Mouse (Mus musculus): Measurements from ENCODE around the gene Rbfox2. TPM values are rescaled to one million over a fixed set of nuclear protein-coding genes. Genes with fewer than 3 reads are reported as not detected.

Rbfox2 gene
- polyA plus RNA-seq, 1 experiment from 2014 or later = 23.2 TPM

DNA sequence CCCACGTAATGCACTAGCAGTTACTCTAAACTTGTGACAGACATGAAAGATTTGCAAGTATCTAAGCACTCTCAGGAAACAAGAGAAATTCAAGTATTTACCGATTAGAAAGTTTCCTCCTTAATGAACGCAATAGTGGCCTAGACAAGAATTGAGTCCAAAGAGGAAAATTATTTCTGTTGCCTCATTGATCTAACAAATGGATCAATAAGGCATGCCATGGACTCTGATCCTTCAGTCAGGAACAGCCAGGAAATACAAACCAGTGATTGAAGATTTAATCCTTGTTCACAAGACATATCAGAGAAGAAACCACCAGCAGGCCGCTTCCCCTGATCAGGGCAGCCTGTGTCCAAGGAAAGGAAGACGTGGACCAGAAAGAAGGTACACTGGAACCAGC is 164.0 kb downstream of the Rbfox2 start:
- no peaks in the 10 kb centered on the region; the same call in 1 of the 2 replicates for H3K4me1 ChIP-seq (replicated peaks; ENCODE audit: control insufficient read depth, insufficient read depth)
- H3K4me2 ChIP-seq (replicated peaks; ENCODE audit: low read depth) = no peak overlapping the region
- no peak overlapping the region for H3K27ac ChIP-seq (replicated peaks)
- no peaks in the 10 kb centered on the region for H3K27me3 ChIP-seq (ENCODE audit: control insufficient read depth, insufficient read depth, low read length)
- H3K9ac ChIP-seq (ENCODE audit: low read length) = no peak overlapping the region
- WGBS = 83% methylated on average over 5 of the region's 5 CpGs
- H3K36me3 ChIP-seq (ENCODE audit: control insufficient read depth, insufficient read depth, low read length) = 0 out of 2 replicates have a peak, but pooled peaks cover 2% of the 10 kb centered on the region
- no peak for DNase-seq (ENCODE audit: low spot score)
- no peak for TF ChIP-seq EP300 (optimal IDR thresholded peaks at IDR 0.05)
- no peak for TF ChIP-seq CTCF (IDR thresholded peaks at IDR 0.05; ENCODE audit: low read depth)
- no peaks in the 10 kb centered on the region for H3K9me3 ChIP-seq (ENCODE audit: control insufficient read depth, low read length)
- ATAC-seq (ENCODE audit: low FRiP score, low TSS enrichment) = no peak
- no peak overlapping the region for H3K4me3 ChIP-seq (ENCODE audit: low read depth, low read length)

DNA sequence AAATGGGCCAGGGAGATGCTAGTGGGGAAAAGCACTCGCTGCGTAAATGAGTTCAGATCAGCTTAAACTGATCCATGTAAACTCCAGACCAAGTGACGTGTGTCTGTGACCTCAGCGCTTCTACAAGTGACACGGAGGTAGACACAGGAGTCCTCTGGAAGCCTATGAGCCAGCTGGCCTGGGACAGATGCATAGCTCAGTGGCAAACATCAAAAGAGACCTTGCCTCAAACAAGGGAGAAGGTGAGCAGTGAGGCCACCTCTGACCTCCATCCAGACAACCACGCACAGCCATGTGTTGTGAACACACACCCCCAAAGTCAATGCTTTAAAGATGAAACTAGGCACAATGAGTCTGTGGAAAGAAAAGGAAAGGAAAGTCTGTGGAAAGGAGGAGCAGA is 164.5 kb downstream of the Rbfox2 start:
- no peak overlapping the region for H3K9ac ChIP-seq (ENCODE audit: low read length)
- H3K4me1 ChIP-seq (replicated peaks; ENCODE audit: control insufficient read depth, insufficient read depth) = no peaks in the 10 kb centered on the region; the same call in 1 of the 2 replicates
- H3K27me3 ChIP-seq (ENCODE audit: control insufficient read depth, insufficient read depth, low read length) = no peaks in the 10 kb centered on the region
- no peak overlapping the region for H3K4me3 ChIP-seq (ENCODE audit: low read depth, low read length)
- WGBS = 46% methylated on average over 6 of the region's 6 CpGs
- 0 out of 2 replicates have a peak, but pooled peaks cover 2% of the 10 kb centered on the region for H3K36me3 ChIP-seq (ENCODE audit: control insufficient read depth, insufficient read depth, low read length)
- no peak for ATAC-seq (ENCODE audit: low FRiP score, low TSS enrichment)
- TF ChIP-seq CTCF (IDR thresholded peaks at IDR 0.05; ENCODE audit: low read depth) = no peak
- TF ChIP-seq EP300 (optimal IDR thresholded peaks at IDR 0.05) = no peak
- no peaks in the 10 kb centered on the region for H3K9me3 ChIP-seq (ENCODE audit: control insufficient read depth, low read length)
- no peak overlapping the region for H3K27ac ChIP-seq (replicated peaks)
- H3K4me2 ChIP-seq (replicated peaks; ENCODE audit: low read depth) = no peak overlapping the region
- no peak for DNase-seq (ENCODE audit: low spot score)

DNA sequence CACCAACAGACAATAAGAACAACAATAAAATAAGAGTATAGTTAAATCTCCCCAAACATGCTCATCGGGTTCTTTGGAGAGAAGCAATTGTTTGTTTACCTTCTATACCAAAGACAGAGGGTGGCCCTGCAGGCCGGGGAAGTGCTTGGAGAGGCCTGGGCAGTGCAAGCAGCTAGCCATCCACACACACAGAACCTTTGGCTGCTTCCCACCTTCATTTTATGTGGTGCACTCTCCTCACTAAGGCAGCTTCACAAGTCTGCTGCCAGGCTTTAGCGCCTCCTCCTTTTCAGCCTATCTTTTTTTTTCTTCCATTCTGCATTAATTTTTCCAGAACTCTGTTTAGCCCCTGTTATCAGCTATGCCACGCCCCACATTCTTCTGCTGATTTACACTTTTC is 165.1 kb downstream of the Rbfox2 start:
- Histone ChIP-seq H3K4me3 (ENCODE audit: low read depth, low read length) (no peak overlapping the region), H3K9ac (ENCODE audit: low read length) (no peak overlapping the region), H3K27ac (replicated peaks) (no peak overlapping the region), H3K27me3 (ENCODE audit: control insufficient read depth, insufficient read depth, low read length) (no peaks in the 10 kb centered on the region), H3K4me2 (replicated peaks; ENCODE audit: low read depth) (no peak overlapping the region), H3K36me3 (ENCODE audit: control insufficient read depth, insufficient read depth, low read length) (0 out of 2 replicates have a peak, but pooled peaks cover 2% of the 10 kb centered on the region), H3K4me1 (replicated peaks; ENCODE audit: control insufficient read depth, insufficient read depth) (no peaks in the 10 kb centered on the region; the same call in 1 of the 2 replicates), H3K9me3 (ENCODE audit: control insufficient read depth, low read length) (no peaks in the 10 kb centered on the region)
- ATAC-seq (ENCODE audit: low FRiP score, low TSS enrichment) (no peak), DNase-seq (ENCODE audit: low spot score) (no peak)
- TF ChIP-seq CTCF (IDR thresholded peaks at IDR 0.05; ENCODE audit: low read depth) (no peak), EP300 (optimal IDR thresholded peaks at IDR 0.05) (no peak)
- WGBS = 43% methylated on average over 4 of the region's 4 CpGs

DNA sequence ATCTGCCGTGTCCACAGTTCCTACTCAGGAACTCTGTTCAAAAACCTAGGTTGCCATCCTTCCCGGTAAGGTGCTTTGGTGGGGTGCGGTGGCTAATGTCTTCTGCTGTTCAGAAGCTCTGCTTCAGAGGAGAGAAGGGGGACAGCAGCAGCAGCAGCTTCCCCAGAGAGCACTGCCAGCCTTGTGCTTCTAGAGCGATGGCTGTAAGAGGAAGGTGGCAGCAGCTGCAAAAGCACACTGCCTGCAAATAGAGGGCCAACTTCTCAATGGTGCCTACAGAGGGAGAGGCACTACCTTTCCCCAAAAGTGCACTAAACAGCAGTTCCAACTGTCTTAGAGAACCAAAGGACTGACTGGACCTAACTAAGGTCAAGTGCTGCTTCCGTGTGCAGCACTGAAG is 168.5 kb downstream of the Rbfox2 start:
- 54% methylated on average over 5 of the region's 5 CpGs for WGBS
- no peak overlapping the region for H3K4me3 ChIP-seq (ENCODE audit: low read depth, low read length)
- ATAC-seq (ENCODE audit: low FRiP score, low TSS enrichment) (no peak), DNase-seq (ENCODE audit: low spot score) (no peak)
- H3K4me1 ChIP-seq (replicated peaks; ENCODE audit: control insufficient read depth, insufficient read depth) = no peaks in the 10 kb centered on the region; the same call in 1 of the 2 replicates
- H3K9ac ChIP-seq (ENCODE audit: low read length) = no peak overlapping the region
- H3K36me3 ChIP-seq (ENCODE audit: control insufficient read depth, insufficient read depth, low read length) = peaks cover 2% of the 10 kb centered on the region; the same call in 1 of the 2 replicates
- no peaks in the 10 kb centered on the region for H3K27me3 ChIP-seq (ENCODE audit: control insufficient read depth, insufficient read depth, low read length)
- TF ChIP-seq CTCF (IDR thresholded peaks at IDR 0.05; ENCODE audit: low read depth) (no peak), EP300 (optimal IDR thresholded peaks at IDR 0.05) (no peak)
- H3K9me3 ChIP-seq (ENCODE audit: control insufficient read depth, low read length) = no peaks in the 10 kb centered on the region
- H3K27ac ChIP-seq (replicated peaks) = no peak overlapping the region
- no peak overlapping the region for H3K4me2 ChIP-seq (replicated peaks; ENCODE audit: low read depth)

DNA sequence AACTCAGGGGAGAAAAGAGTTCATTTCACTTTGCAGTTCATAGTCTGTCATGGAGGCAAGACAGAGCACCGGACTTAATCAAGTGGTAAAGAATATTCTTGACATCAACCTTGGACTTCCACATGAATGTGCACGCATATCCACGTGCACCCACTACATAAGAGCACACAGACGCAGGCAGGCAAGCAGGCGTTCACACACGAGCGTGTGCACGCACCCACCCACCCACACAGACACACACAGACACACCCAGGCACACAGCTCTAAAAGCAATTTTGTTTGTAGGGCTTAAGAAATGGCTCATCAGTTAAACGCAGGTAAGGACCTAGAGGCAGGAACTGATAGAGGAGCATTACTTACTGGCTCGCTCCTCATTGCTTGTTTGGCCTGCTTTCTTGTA is 172.3 kb downstream of the Rbfox2 start:
- DNase-seq (ENCODE audit: low spot score) (no peak), ATAC-seq (ENCODE audit: low FRiP score, low TSS enrichment) (no peak)
- Histone ChIP-seq H3K9ac (ENCODE audit: low read length) (no peak overlapping the region), H3K4me1 (replicated peaks; ENCODE audit: control insufficient read depth, insufficient read depth) (no peaks in the 10 kb centered on the region), H3K9me3 (ENCODE audit: control insufficient read depth, low read length) (no peaks in the 10 kb centered on the region), H3K36me3 (ENCODE audit: control insufficient read depth, insufficient read depth, low read length) (peaks cover 3% of the 10 kb centered on the region; the same call in 1 of the 2 replicates), H3K27me3 (ENCODE audit: control insufficient read depth, insufficient read depth, low read length) (no peaks in the 10 kb centered on the region), H3K4me2 (replicated peaks; ENCODE audit: low read depth) (no peak overlapping the region), H3K27ac (replicated peaks) (no peak overlapping the region), H3K4me3 (ENCODE audit: low read depth, low read length) (no peak overlapping the region)
- no peak for TF ChIP-seq EP300 (optimal IDR thresholded peaks at IDR 0.05)
- no peak for TF ChIP-seq CTCF (IDR thresholded peaks at IDR 0.05; ENCODE audit: low read depth)
- 96% methylated on average over 10 of the region's 10 CpGs for WGBS

DNA sequence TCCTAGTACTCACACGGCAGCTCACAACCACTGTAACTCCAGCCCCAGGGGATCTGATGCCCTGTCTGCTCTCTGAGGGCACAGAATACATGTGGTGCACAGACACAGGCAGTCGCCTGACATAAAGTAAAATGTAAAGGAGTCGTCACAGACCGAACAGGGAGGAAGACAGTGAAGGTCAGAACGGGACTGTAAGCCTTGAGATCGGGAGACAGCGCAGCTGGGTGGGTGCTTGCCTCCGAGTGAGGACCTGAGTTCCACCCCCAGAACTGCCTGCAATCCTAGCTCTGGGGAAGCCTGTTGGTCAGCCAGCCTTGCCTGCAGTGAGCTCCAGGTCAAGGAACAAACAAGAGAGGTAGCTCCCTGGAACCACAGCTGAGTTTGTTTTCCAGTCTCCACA is 177.7 kb downstream of the Rbfox2 start:
- Histone ChIP-seq H3K4me2 (replicated peaks; ENCODE audit: low read depth) (no peak overlapping the region), H3K36me3 (ENCODE audit: control insufficient read depth, insufficient read depth, low read length) (0 out of 2 replicates have a peak, but pooled peaks cover 3% of the 10 kb centered on the region), H3K4me1 (replicated peaks; ENCODE audit: control insufficient read depth, insufficient read depth) (no peaks in the 10 kb centered on the region), H3K27me3 (ENCODE audit: control insufficient read depth, insufficient read depth, low read length) (no peaks in the 10 kb centered on the region), H3K9ac (ENCODE audit: low read length) (no peak overlapping the region), H3K27ac (replicated peaks) (no peak overlapping the region), H3K9me3 (ENCODE audit: control insufficient read depth, low read length) (no peaks in the 10 kb centered on the region), H3K4me3 (ENCODE audit: low read depth, low read length) (no peak overlapping the region)
- ATAC-seq (ENCODE audit: low FRiP score, low TSS enrichment) (no peak), DNase-seq (ENCODE audit: low spot score) (no peak)
- TF ChIP-seq CTCF (IDR thresholded peaks at IDR 0.05; ENCODE audit: low read depth) (no peak), EP300 (optimal IDR thresholded peaks at IDR 0.05) (no peak)
- 91% methylated on average over 8 of the region's 8 CpGs for WGBS
